Mouse (Mus musculus): ENCODE data around the gene Vmn1r189. TPM values are rescaled to one million over a fixed set of nuclear protein-coding genes. Genes with fewer than 3 reads are reported as not detected.

Vmn1r189 gene
- not detected for total RNA-seq (2023)

DNA sequence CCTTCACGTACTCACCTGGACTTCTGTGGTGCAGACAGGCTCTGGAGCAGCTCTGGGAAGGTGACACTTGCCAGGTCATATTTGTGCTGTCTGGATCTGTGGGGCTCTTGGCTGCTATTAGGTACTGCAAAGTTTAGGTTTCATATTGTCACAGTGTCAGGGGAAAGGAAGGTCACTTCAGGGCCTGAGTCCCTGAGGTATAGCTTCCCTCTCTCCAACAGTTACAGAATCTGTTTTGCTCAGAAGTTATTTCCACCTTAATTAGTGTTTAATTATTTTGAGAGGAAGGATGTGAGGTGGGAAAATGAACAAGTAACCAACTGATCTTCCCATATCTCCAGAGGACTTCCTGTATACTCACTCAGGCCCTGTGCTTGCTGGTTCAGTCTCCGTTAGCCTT lies at the start of gene Vmn1r189:
Gene Vmn1r189 (minus strand): TSS at position 101 of the 400 bp plus-strand sequence.

GRCm38 (mm10) chr13:22084140-22084539 lies 21.5 kb downstream of the Vmn1r189 start, which contains the start of gene Vmn1r188:
Gene Vmn1r188 (plus strand): TSS chr13:22084440.

Other genes with a start within 250 kb of the Vmn1r189 start
- gene Zfp184, start 160.7 kb downstream of the Vmn1r189 start, total RNA-seq (2023) = 0.71 TPM
- gene Pom121l2, start 124.6 kb downstream of the Vmn1r189 start, total RNA-seq (2023) = not detected
- 0.65 TPM for gene Prss16, start 96.1 kb downstream of the Vmn1r189 start, total RNA-seq (2023)
- gene Hist1h2ah, start 70.3 kb downstream of the Vmn1r189 start, total RNA-seq (2023) = 25.1 TPM
- gene Hist1h2bk, start 70.0 kb downstream of the Vmn1r189 start, total RNA-seq (2023) = 16.7 TPM
- gene Hist1h4i, start 64.5 kb downstream of the Vmn1r189 start, total RNA-seq (2023) = 47.7 TPM
- not detected for gene Hist1h2ag, start 62.9 kb downstream of the Vmn1r189 start, total RNA-seq (2023)
- gene Hist1h2bj, start 62.6 kb downstream of the Vmn1r189 start, total RNA-seq (2023) = 18.5 TPM
- gene Vmn1r188, start 21.4 kb downstream of the Vmn1r189 start, total RNA-seq (2023) = not detected
- not detected for gene Vmn1r191, start 78.1 kb upstream of the Vmn1r189 start, total RNA-seq (2023)
- gene Vmn1r192, start 85.3 kb upstream of the Vmn1r189 start, total RNA-seq (2023) = not detected
- not detected for gene Vmn1r193, start 117.3 kb upstream of the Vmn1r189 start, total RNA-seq (2023)
- gene Vmn1r194, start 138.4 kb upstream of the Vmn1r189 start, total RNA-seq (2023) = not detected
- not detected for gene Vmn1r195, start 164.7 kb upstream of the Vmn1r189 start, total RNA-seq (2023)
- gene Vmn1r196, start 184.1 kb upstream of the Vmn1r189 start, total RNA-seq (2023) = not detected
- not detected for gene Vmn1r197, start 218.8 kb upstream of the Vmn1r189 start, total RNA-seq (2023)
- not detected for gene Vmn1r198, start 244.5 kb upstream of the Vmn1r189 start, total RNA-seq (2023)

All from CD4-positive naive resting alpha-beta T cell, adult 57 days (primary cell).